Comparison of ENCODE assay signal across 14 mouse cellular contexts in the genomic region with DNA sequence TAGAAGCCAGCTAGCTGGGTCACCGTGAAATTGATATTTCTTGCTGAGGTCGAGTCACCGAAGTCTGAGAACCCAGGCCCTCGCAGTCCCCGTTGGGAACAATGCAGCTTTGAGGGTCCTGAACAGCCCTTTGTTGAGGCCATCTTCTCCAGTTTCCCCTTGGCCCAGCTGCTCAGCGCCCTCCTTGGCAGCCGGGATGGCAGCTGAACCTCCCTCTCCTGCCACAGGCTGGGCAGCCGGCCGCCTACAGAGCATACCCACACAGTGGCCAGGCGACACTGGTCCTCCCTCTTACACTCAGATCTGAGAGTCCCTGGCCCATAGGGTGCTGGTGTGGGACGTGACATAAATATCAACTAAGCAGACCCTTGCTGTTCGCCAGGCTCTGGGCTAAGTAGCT. TPM values are rescaled to one million over a fixed set of nuclear protein-coding genes. Genes with fewer than 3 reads are reported as not detected.
DNase-seq lines count a peak whose midpoint lies in the region; ATAC-seq and TF ChIP-seq lines count a peak whose summit lies in the region.
"Had no signal": no experiment of that assay in that cellular context is flagged by ENCODE, and none has a peak within 500 bp of the region (broad histone marks: within the 10 kb centered on the region; RNA-seq: fewer than 3 reads in every experiment).

No protein-coding gene starts in this region.

- H3K27me3 ChIP-seq in forebrain, postnatal 0 days (ENCODE audit: insufficient read depth, low read length) = no peaks in the 10 kb centered on the region
- H3K27me3 ChIP-seq in forebrain, embryonic 15.5 days = no peaks in the 10 kb centered on the region
- H3K27me3 ChIP-seq in limb, embryonic 13.5 days = no peaks in the 10 kb centered on the region
- no peaks in the 10 kb centered on the region for H3K27me3 ChIP-seq in heart, embryonic 10.5 days (ENCODE audit: insufficient read depth, poor library complexity, severe bottlenecking)
- H3K27me3 ChIP-seq: stomach, embryonic 15.5 days had no signal

- H3K27ac ChIP-seq in forebrain, postnatal 0 days (ENCODE audit: low read depth, low read length) = no peak overlapping the region
- H3K27ac ChIP-seq in forebrain, embryonic 15.5 days (replicated peaks) = no peak overlapping the region
- H3K27ac ChIP-seq in limb, embryonic 13.5 days = 0 out of 2 replicates have a peak overlapping the region, but pooled peaks have one; percentile 15
- H3K27ac ChIP-seq in heart, embryonic 10.5 days = no peak overlapping the region
- H3K27ac ChIP-seq: liver, embryonic 14.5 days; stomach, embryonic 15.5 days had no signal

- H3K4me1 ChIP-seq in forebrain, postnatal 0 days (ENCODE audit: insufficient read depth) = no peaks in the 10 kb centered on the region
- H3K4me1 ChIP-seq in forebrain, embryonic 15.5 days = no peaks in the 10 kb centered on the region
- H3K4me1 ChIP-seq in limb, embryonic 13.5 days = no peaks in the 10 kb centered on the region
- peaks cover 11% of the 10 kb centered on the region for H3K4me1 ChIP-seq in heart, embryonic 10.5 days
- H3K4me1 ChIP-seq: stomach, embryonic 15.5 days had no signal

- DNase-seq in forebrain, postnatal 0 days = peak; percentile 17
- DNase-seq in right cerebral cortex, adult 18-20 months = peak; percentile 48
- no peak for DNase-seq in right cerebral cortex, postnatal 25 days
- no peak for DNase-seq in heart, embryonic 10.5 days (ENCODE audit: low spot score)
- DNase-seq in testis, postnatal 10 days (ENCODE audit: low spot score) = no peak

- peak; percentile 81 for ATAC-seq in forebrain, postnatal 0 days
- no peak for ATAC-seq in forebrain, embryonic 15.5 days (replicated peaks)
- ATAC-seq in limb, embryonic 13.5 days (ENCODE audit: low FRiP score, low read depth) = peak; percentile 41; the same call in 1 of the 2 replicates
- no peak for ATAC-seq in megakaryocyte-erythroid progenitor cell, adult 5-6 weeks (replicated peaks; ENCODE audit: low FRiP score, low TSS enrichment, poor library complexity, severe bottlenecking)
- ATAC-seq: CD4-positive, CD25-positive, alpha-beta regulatory T cell, adult 4 months had no signal

- H3K36me3 ChIP-seq in forebrain, postnatal 0 days (ENCODE audit: insufficient read depth) = peaks cover 17% of the 10 kb centered on the region
- H3K36me3 ChIP-seq in forebrain, embryonic 15.5 days = 0 out of 2 replicates have a peak, but pooled peaks cover 10% of the 10 kb centered on the region
- peaks cover 59% of the 10 kb centered on the region for H3K36me3 ChIP-seq in limb, embryonic 13.5 days
- peaks cover 26% of the 10 kb centered on the region for H3K36me3 ChIP-seq in heart, embryonic 10.5 days

- no peak overlapping the region for H3K4me2 ChIP-seq in forebrain, postnatal 0 days (ENCODE audit: low read depth)
- H3K4me2 ChIP-seq in forebrain, embryonic 15.5 days (replicated peaks) = no peak overlapping the region
- H3K4me2 ChIP-seq in limb, embryonic 13.5 days (replicated peaks) = no peak overlapping the region
- H3K4me2 ChIP-seq: stomach, embryonic 15.5 days had no signal

- no peak overlapping the region for H3K9ac ChIP-seq in forebrain, postnatal 0 days
- no peak overlapping the region for H3K9ac ChIP-seq in forebrain, embryonic 15.5 days (replicated peaks)
- H3K9ac ChIP-seq in limb, embryonic 13.5 days = no peak overlapping the region
- H3K9ac ChIP-seq: liver, embryonic 14.5 days; stomach, embryonic 15.5 days had no signal

- TF ChIP-seq CTCF in forebrain, postnatal 0 days (IDR thresholded peaks at IDR 0.05; ENCODE audit: low read depth) = no peak

- H3K9me3 ChIP-seq in forebrain, postnatal 0 days (ENCODE audit: low read length) = no peaks in the 10 kb centered on the region
- H3K9me3 ChIP-seq in forebrain, embryonic 15.5 days = no peaks in the 10 kb centered on the region
- H3K9me3 ChIP-seq in limb, embryonic 13.5 days = no peaks in the 10 kb centered on the region
- H3K9me3 ChIP-seq in heart, embryonic 10.5 days = no peaks in the 10 kb centered on the region
- H3K9me3 ChIP-seq: stomach, embryonic 15.5 days had no signal

- H3K4me3 ChIP-seq in forebrain, postnatal 0 days (ENCODE audit: low read depth, low read length) = no peak overlapping the region
- H3K4me3 ChIP-seq in forebrain, embryonic 15.5 days = no peak overlapping the region
- H3K4me3 ChIP-seq in limb, embryonic 13.5 days = no peak overlapping the region
- no peak overlapping the region for H3K4me3 ChIP-seq in heart, embryonic 10.5 days
- H3K4me3 ChIP-seq: stomach, embryonic 15.5 days had no signal

- 71% methylated on average over 12 of the region's 12 CpGs for whole genome bisulfite sequencing in forebrain, postnatal 0 days
- WGBS in forebrain, embryonic 15.5 days = 74% methylated on average over 12 of the region's 12 CpGs
- 83% methylated on average over 12 of the region's 12 CpGs for WGBS in limb, embryonic 13.5 days
- WGBS in heart, embryonic 10.5 days = 82% methylated on average over 12 of the region's 12 CpGs

RNA-seq across cellular contexts. Expression of a gene that starts 6.9 kb away (rescaled TPM):
- 18.0 and 19.2 TPM in 2 replicates for total RNA-seq in forebrain, postnatal 0 days (2014; rRNA removed)
- 59.8 and 75.4 TPM in 2 replicates for polyA plus RNA-seq in forebrain, postnatal 0 days (2015; fragmentation: Nextera tagmentation; extraction: Ambion mirVana)
- 59.0 and 62.0 TPM in 2 replicates for polyA plus RNA-seq in forebrain, embryonic 15.5 days (2015; fragmentation: Nextera tagmentation; extraction: Ambion mirVana)
- polyA plus RNA-seq in limb, embryonic 13.5 days (2015; fragmentation: Nextera tagmentation; extraction: Ambion mirVana) = 41.7 and 46.0 TPM in 2 replicates
- 34.3 and 39.7 TPM in 2 replicates for total RNA-seq in megakaryocyte-erythroid progenitor cell, adult 5-6 weeks (2014; fragmentation: Nextera tagmentation)
- 10.3 and 12.8 TPM in 2 replicates for total RNA-seq in megakaryocyte-erythroid progenitor cell, adult 5-6 weeks (2017)
- 50.5 and 50.7 TPM in 2 replicates for polyA plus RNA-seq in heart, embryonic 10.5 days (2016; fragmentation: Nextera tagmentation; extraction: Ambion mirVana)

RNA-seq across cellular contexts. Expression of a gene that starts 7.6 kb away (rescaled TPM):
- total RNA-seq in forebrain, postnatal 0 days (2014; rRNA removed) = 49.6 and 58.1 TPM in 2 replicates
- polyA plus RNA-seq in forebrain, postnatal 0 days (2015; fragmentation: Nextera tagmentation; extraction: Ambion mirVana) = 105 and 106 TPM in 2 replicates
- 105 and 109 TPM in 2 replicates for polyA plus RNA-seq in forebrain, embryonic 15.5 days (2015; fragmentation: Nextera tagmentation; extraction: Ambion mirVana)
- polyA plus RNA-seq in limb, embryonic 13.5 days (2015; fragmentation: Nextera tagmentation; extraction: Ambion mirVana) = 85.8 and 87.8 TPM in 2 replicates
- total RNA-seq in megakaryocyte-erythroid progenitor cell, adult 5-6 weeks (2014; fragmentation: Nextera tagmentation) = 85.8 and 107 TPM in 2 replicates
- total RNA-seq in megakaryocyte-erythroid progenitor cell, adult 5-6 weeks (2017) = 41.4 and 49.7 TPM in 2 replicates
- polyA plus RNA-seq in heart, embryonic 10.5 days (2016; fragmentation: Nextera tagmentation; extraction: Ambion mirVana) = 53.8 and 57.8 TPM in 2 replicates

RNA-seq across cellular contexts. Expression of a gene that starts 14.6 kb away (rescaled TPM):
- 2.1 and 2.2 TPM in 2 replicates for total RNA-seq in forebrain, postnatal 0 days (2014; rRNA removed)
- polyA plus RNA-seq in forebrain, postnatal 0 days (2015; fragmentation: Nextera tagmentation; extraction: Ambion mirVana) = 1.6 TPM in 2 replicates
- 1.8 and 2.5 TPM in 2 replicates for polyA plus RNA-seq in forebrain, embryonic 15.5 days (2015; fragmentation: Nextera tagmentation; extraction: Ambion mirVana)
- 3.1 and 3.6 TPM in 2 replicates for polyA plus RNA-seq in limb, embryonic 13.5 days (2015; fragmentation: Nextera tagmentation; extraction: Ambion mirVana)
- 21.5 and 26.4 TPM in 2 replicates for total RNA-seq in megakaryocyte-erythroid progenitor cell, adult 5-6 weeks (2014; fragmentation: Nextera tagmentation)
- 17.9 and 24.5 TPM in 2 replicates for total RNA-seq in megakaryocyte-erythroid progenitor cell, adult 5-6 weeks (2017)
- polyA plus RNA-seq in heart, embryonic 10.5 days (2016; fragmentation: Nextera tagmentation; extraction: Ambion mirVana) = 3.8 and 5.2 TPM in 2 replicates

RNA-seq across cellular contexts. Expression of a gene that starts 18.2 kb away (rescaled TPM):
- not detected in 2 replicates for total RNA-seq in forebrain, postnatal 0 days (2014; rRNA removed)
- polyA plus RNA-seq in forebrain, postnatal 0 days (2015; fragmentation: Nextera tagmentation; extraction: Ambion mirVana) = 0.59 and 0.98 TPM in 2 replicates
- polyA plus RNA-seq in forebrain, embryonic 15.5 days (2015; fragmentation: Nextera tagmentation; extraction: Ambion mirVana) = 0.27 TPM in 1 of 2 replicates, not detected in the other
- not detected in 2 replicates for polyA plus RNA-seq in limb, embryonic 13.5 days (2015; fragmentation: Nextera tagmentation; extraction: Ambion mirVana)
- not detected in 2 replicates for total RNA-seq in megakaryocyte-erythroid progenitor cell, adult 5-6 weeks (2014; fragmentation: Nextera tagmentation)
- not detected in 2 replicates for total RNA-seq in megakaryocyte-erythroid progenitor cell, adult 5-6 weeks (2017)
- not detected in 2 replicates for polyA plus RNA-seq in heart, embryonic 10.5 days (2016; fragmentation: Nextera tagmentation; extraction: Ambion mirVana)
- total RNA-seq: megakaryocyte, adult 5-6 weeks had no signal
- polyA plus RNA-seq: CD4-positive, CD25-positive, alpha-beta regulatory T cell, adult 4 months; gonadal fat pad, adult 2 months; large intestine, adult 2 months; liver, embryonic 14.5 days; stomach, embryonic 15.5 days had no signal

RNA-seq across cellular contexts. Expression of a gene that starts 32.4 kb away (rescaled TPM):
- total RNA-seq in forebrain, postnatal 0 days (2014; rRNA removed) = 12.6 and 15.1 TPM in 2 replicates
- 14.3 and 16.1 TPM in 2 replicates for polyA plus RNA-seq in forebrain, postnatal 0 days (2015; fragmentation: Nextera tagmentation; extraction: Ambion mirVana)
- polyA plus RNA-seq in forebrain, embryonic 15.5 days (2015; fragmentation: Nextera tagmentation; extraction: Ambion mirVana) = 18.5 and 18.6 TPM in 2 replicates
- 26.7 and 30.4 TPM in 2 replicates for polyA plus RNA-seq in limb, embryonic 13.5 days (2015; fragmentation: Nextera tagmentation; extraction: Ambion mirVana)
- total RNA-seq in megakaryocyte-erythroid progenitor cell, adult 5-6 weeks (2014; fragmentation: Nextera tagmentation) = 24.9 and 32.6 TPM in 2 replicates
- total RNA-seq in megakaryocyte-erythroid progenitor cell, adult 5-6 weeks (2017) = 11.3 and 15.6 TPM in 2 replicates
- 30.7 and 32.2 TPM in 2 replicates for polyA plus RNA-seq in heart, embryonic 10.5 days (2016; fragmentation: Nextera tagmentation; extraction: Ambion mirVana)

Comparison
In these comparisons a context has a peak if more than half of its experiments do, and no peak if none do; other contexts are left out.
1. ATAC-seq: peak in forebrain, postnatal 0 days (single experiment) and limb, embryonic 13.5 days (single experiment); none in forebrain, embryonic 15.5 days (single experiment) and megakaryocyte-erythroid progenitor cell, adult 5-6 weeks (single experiment).
2. DNase-seq: peak in forebrain, postnatal 0 days (single experiment) and right cerebral cortex, adult 18-20 months (single experiment); none in right cerebral cortex, postnatal 25 days (single experiment), heart, embryonic 10.5 days (single experiment) and testis, postnatal 10 days (single experiment).